In the genomic region with DNA sequence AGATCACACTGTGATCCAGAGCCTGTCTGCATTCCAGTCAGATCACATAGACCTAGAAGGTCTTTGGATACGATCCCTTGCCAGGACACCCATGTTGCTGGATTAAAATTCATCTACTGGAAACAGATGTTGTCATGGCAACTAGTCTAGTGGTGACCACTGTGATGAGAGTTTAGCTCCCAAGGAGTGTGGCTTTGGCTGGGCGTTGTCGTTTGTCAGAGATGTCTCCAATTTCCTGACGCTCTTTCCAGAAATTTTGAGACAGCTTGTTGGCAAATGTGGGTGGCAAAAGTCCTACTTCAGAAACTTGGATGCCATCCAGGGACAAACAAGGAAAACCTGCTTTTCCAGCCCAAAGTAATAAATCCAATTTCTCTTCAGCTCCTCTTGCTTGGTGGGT, we compare ENCODE assay signal across 18 mouse cellular contexts. TPM values are rescaled to one million over a fixed set of nuclear protein-coding genes. Genes with fewer than 3 reads are reported as not detected.
DNase-seq lines count a peak whose midpoint lies in the region; ATAC-seq and TF ChIP-seq lines count a peak whose summit lies in the region.
"Had no signal": no experiment of that assay in that cellular context is flagged by ENCODE, and none has a peak within 500 bp of the region (broad histone marks: within the 10 kb centered on the region; RNA-seq: fewer than 3 reads in every experiment).

No protein-coding gene starts in this region.

- H3K9me3 ChIP-seq in hindbrain, postnatal 0 days (ENCODE audit: low read length): no peaks in the 10 kb centered on the region
- H3K9me3 ChIP-seq in hindbrain, embryonic 13.5 days: 0 out of 2 replicates have a peak, but pooled peaks cover 4% of the 10 kb centered on the region
- no peaks in the 10 kb centered on the region for H3K9me3 ChIP-seq in lung, embryonic 15.5 days
- H3K9me3 ChIP-seq in limb, embryonic 15.5 days: no peaks in the 10 kb centered on the region
- H3K9me3 ChIP-seq: heart, embryonic 12.5 days; hindbrain, embryonic 15.5 days; liver, embryonic 13.5 days had no signal

- TF ChIP-seq CTCF in hindbrain, postnatal 0 days (IDR thresholded peaks at IDR 0.05; ENCODE audit: low read depth): no peak
- no peak for TF ChIP-seq CTCF in lung, adult 2 months (IDR thresholded peaks at IDR 0.05; ENCODE audit: insufficient read depth, low read length)

- no peaks in the 10 kb centered on the region for H3K36me3 ChIP-seq in hindbrain, postnatal 0 days (ENCODE audit: insufficient read depth, low read length)
- no peaks in the 10 kb centered on the region for H3K36me3 ChIP-seq in hindbrain, embryonic 13.5 days
- H3K36me3 ChIP-seq in lung, embryonic 15.5 days: no peaks in the 10 kb centered on the region
- no peaks in the 10 kb centered on the region for H3K36me3 ChIP-seq in limb, embryonic 15.5 days
- H3K36me3 ChIP-seq: heart, embryonic 12.5 days; hindbrain, embryonic 15.5 days; liver, embryonic 13.5 days had no signal

- TF ChIP-seq POLR2A in lung, adult 2 months (IDR thresholded peaks at IDR 0.05; ENCODE audit: borderline replicate concordance, extremely low read depth, low read depth, low read length): no peak

- H3K4me3 ChIP-seq in hindbrain, postnatal 0 days (ENCODE audit: low read length): no peak overlapping the region
- H3K4me3 ChIP-seq in hindbrain, embryonic 13.5 days: no peak overlapping the region
- no peak overlapping the region for H3K4me3 ChIP-seq in lung, embryonic 15.5 days
- no peak overlapping the region for H3K4me3 ChIP-seq in lung, adult 2 months (replicated peaks; ENCODE audit: extremely low read depth, low read depth, low read length)
- no peak overlapping the region for H3K4me3 ChIP-seq in limb, embryonic 15.5 days
- H3K4me3 ChIP-seq: heart, embryonic 12.5 days; hindbrain, embryonic 15.5 days; liver, embryonic 13.5 days had no signal

- H3K4me2 ChIP-seq in hindbrain, postnatal 0 days (ENCODE audit: low read depth, low read length): no peak overlapping the region
- H3K4me2 ChIP-seq in hindbrain, embryonic 13.5 days: no peak overlapping the region
- H3K4me2 ChIP-seq in lung, embryonic 15.5 days: no peak overlapping the region
- no peak overlapping the region for H3K4me2 ChIP-seq in limb, embryonic 15.5 days
- H3K4me2 ChIP-seq: heart, embryonic 12.5 days; hindbrain, embryonic 15.5 days; liver, embryonic 13.5 days had no signal

- ATAC-seq in hindbrain, postnatal 0 days: no peak
- no peak for ATAC-seq in hindbrain, embryonic 13.5 days (ENCODE audit: low FRiP score)
- ATAC-seq in lung, embryonic 15.5 days (ENCODE audit: borderline replicate concordance, extremely low read depth, low FRiP score, low TSS enrichment): no peak
- no peak for ATAC-seq in limb, embryonic 15.5 days (ENCODE audit: insufficient number of reproducible peaks, low FRiP score, low TSS enrichment, low read depth)
- ATAC-seq: intestine, postnatal 0 days had no signal

- DNase-seq in hindbrain, postnatal 0 days (ENCODE audit: low spot score): peak; percentile 28
- DNase-seq in lung, adult 2 months: no peak
- DNase-seq in brain, adult 2 months (ENCODE audit: low read depth, low spot score): peak; percentile 72
- DNase-seq in ovary, postnatal 10 days (ENCODE audit: low spot score): no peak
- DNase-seq in thymus, postnatal 4 days: no peak
- DNase-seq: cerebellum, postnatal 36 days; kidney, postnatal 25 days; left cerebral cortex, postnatal 4 days; liver, embryonic 13.5 days; right cerebral cortex, postnatal 14 days; thymus, postnatal 25 days had no signal

- no peak overlapping the region for H3K27ac ChIP-seq in hindbrain, postnatal 0 days
- H3K27ac ChIP-seq in hindbrain, embryonic 13.5 days: no peak overlapping the region
- peak overlapping the region; percentile 25; the same call in 1 of the 2 replicates for H3K27ac ChIP-seq in lung, embryonic 15.5 days
- 0 out of 2 replicates have a peak overlapping the region, but pooled peaks have one; percentile 30 for H3K27ac ChIP-seq in limb, embryonic 15.5 days
- H3K27ac ChIP-seq: hindbrain, embryonic 15.5 days; liver, embryonic 13.5 days had no signal

- no peak overlapping the region for H3K9ac ChIP-seq in hindbrain, postnatal 0 days (replicated peaks; ENCODE audit: low read length)
- H3K9ac ChIP-seq in hindbrain, embryonic 13.5 days: no peak overlapping the region
- no peak overlapping the region for H3K9ac ChIP-seq in lung, embryonic 15.5 days
- H3K9ac ChIP-seq in limb, embryonic 15.5 days: no peak overlapping the region
- H3K9ac ChIP-seq: heart, embryonic 12.5 days; hindbrain, embryonic 15.5 days; liver, embryonic 13.5 days had no signal

- no peaks in the 10 kb centered on the region for H3K4me1 ChIP-seq in hindbrain, postnatal 0 days (ENCODE audit: insufficient read depth, low read length)
- no peaks in the 10 kb centered on the region for H3K4me1 ChIP-seq in hindbrain, embryonic 13.5 days (replicated peaks)
- H3K4me1 ChIP-seq in lung, embryonic 15.5 days: no peaks in the 10 kb centered on the region
- H3K4me1 ChIP-seq in lung, adult 2 months (ENCODE audit: control insufficient read depth, insufficient read depth, low read length): no peaks in the 10 kb centered on the region
- no peaks in the 10 kb centered on the region for H3K4me1 ChIP-seq in limb, embryonic 15.5 days
- H3K4me1 ChIP-seq: hindbrain, embryonic 15.5 days had no signal

- no peaks in the 10 kb centered on the region for H3K27me3 ChIP-seq in hindbrain, postnatal 0 days (ENCODE audit: insufficient read depth, low read length)
- H3K27me3 ChIP-seq in hindbrain, embryonic 13.5 days: 0 out of 2 replicates have a peak, but pooled peaks cover 1% of the 10 kb centered on the region
- H3K27me3 ChIP-seq in lung, embryonic 15.5 days: no peaks in the 10 kb centered on the region
- H3K27me3 ChIP-seq in limb, embryonic 15.5 days: no peaks in the 10 kb centered on the region
- H3K27me3 ChIP-seq: heart, embryonic 12.5 days; liver, embryonic 13.5 days had no signal

- 37% methylated on average over 4 of the region's 4 CpGs for WGBS in hindbrain, postnatal 0 days
- WGBS in hindbrain, embryonic 13.5 days: 77% methylated on average over 4 of the region's 4 CpGs
- 47% methylated on average over 4 of the region's 4 CpGs for WGBS in lung, embryonic 15.5 days
- 56% methylated on average over 4 of the region's 4 CpGs for WGBS in lung, adult 2 months
- WGBS in limb, embryonic 15.5 days: 43% methylated on average over 4 of the region's 4 CpGs

RNA-seq across cellular contexts. Expression of a gene that starts 43.7 kb away (rescaled TPM):
- 145 and 146 TPM in 2 replicates for total RNA-seq in hindbrain, postnatal 0 days (2014; rRNA removed)
- 61.5 and 70.8 TPM in 2 replicates for polyA plus RNA-seq in hindbrain, postnatal 0 days (2015; fragmentation: Nextera tagmentation; extraction: Ambion mirVana)
- polyA plus RNA-seq in hindbrain, embryonic 13.5 days (2015; fragmentation: Nextera tagmentation; extraction: Ambion mirVana): 24.7 and 26.6 TPM in 2 replicates
- 3.3 and 3.8 TPM in 2 replicates for polyA plus RNA-seq in lung, embryonic 15.5 days (2015; fragmentation: Nextera tagmentation; extraction: Ambion mirVana)
- 0.08 and 0.11 TPM in 2 replicates for polyA plus RNA-seq in lung, adult 2 months (2012; rRNA removed)
- 6.2 and 7.0 TPM in 2 replicates for polyA plus RNA-seq in limb, embryonic 15.5 days (2015; fragmentation: Nextera tagmentation; extraction: Ambion mirVana)
- total RNA-seq: megakaryocyte, adult 5-6 weeks had no signal

Comparison
In these comparisons a context has a peak if more than half of its experiments do, and no peak if none do; other contexts are left out.
1. DNase-seq: peak in hindbrain, postnatal 0 days (single experiment) and brain, adult 2 months (single experiment); none in lung, adult 2 months (single experiment), ovary, postnatal 10 days (single experiment) and thymus, postnatal 4 days (single experiment).
2. H3K27ac ChIP-seq: peak in lung, embryonic 15.5 days (single experiment) and limb, embryonic 15.5 days (single experiment); none in hindbrain, postnatal 0 days (single experiment) and hindbrain, embryonic 13.5 days (single experiment).